Mouse (Mus musculus) embryonic facial prominence, embryonic 11.5 days (tissue): Measurements from ENCODE around the gene Pip4k2b. TPM values are rescaled to one million over a fixed set of nuclear protein-coding genes. Genes with fewer than 3 reads are reported as not detected.
"Not testable (repeated sequence)": the region's sequence is repeated elsewhere in the genome, so short reads cannot be mapped to it uniquely, and the experiment has no call there.

ENCODE experiments used
- ATAC-seq: fragments of 200-750 bp; cut with Nextera tagmentation; replicated peaks from 2 replicates; pipeline ENCODE4 v1.8.0; 2017; ENCODE audit warnings: low read depth; ENCODE audit not compliant: insufficient number of reproducible peaks, low FRiP score, low TSS enrichment
- DNase-seq: peaks from one replicate; pipeline ENCODE4 v3.0.0-alpha.2; 2015; ENCODE audit warnings: low spot score
- H3K27ac ChIP-seq: fragments of 300-500 bp; sonication (generic); replicated peaks from 2 replicates; pipeline ENCODE4 v1.5.1; 2014; ENCODE audit warnings: mild to moderate bottlenecking, low read depth, low read length, control low read depth
- H3K27me3 ChIP-seq: fragments of 300-500 bp; sonication (generic); 2 replicates; pipeline ENCODE4 v1.6.1; 2014; ENCODE audit warnings: mild to moderate bottlenecking, low read length, moderate library complexity, mixed read lengths; ENCODE audit not compliant: control insufficient read depth, insufficient read depth
- H3K36me3 ChIP-seq: fragments of 300-500 bp; sonication (generic); replicated peaks from 2 replicates; pipeline ENCODE4 v1.6.1; 2014; ENCODE audit warnings: low read depth, mild to moderate bottlenecking, low read length, moderate library complexity, mixed read lengths; ENCODE audit not compliant: control insufficient read depth, insufficient read depth
- H3K4me1 ChIP-seq: fragments of 300-500 bp; sonication (generic); 2 replicates; pipeline ENCODE4 v1.6.1; 2014; ENCODE audit warnings: low read length, mixed read lengths; ENCODE audit not compliant: control insufficient read depth, insufficient read depth
- H3K4me2 ChIP-seq: fragments of 300-500 bp; sonication (generic); 2 replicates; pipeline ENCODE4 v1.6.1; 2014; ENCODE audit warnings: low read depth, mild to moderate bottlenecking, control low read depth, low read length, moderate library complexity
- H3K4me3 ChIP-seq: fragments of 300-500 bp; sonication (generic); 2 replicates; pipeline ENCODE4 v1.5.1; 2014; ENCODE audit warnings: low read depth, low read length, control low read depth
- H3K9ac ChIP-seq: fragments of 300-500 bp; sonication (generic); replicated peaks from 2 replicates; pipeline ENCODE4 v1.6.1; 2014; ENCODE audit warnings: mild to moderate bottlenecking, control low read depth, low read length
- H3K9me3 ChIP-seq: fragments of 300-500 bp; sonication (generic); replicated peaks from 2 replicates; pipeline ENCODE4 v1.6.1; 2016; ENCODE audit warnings: mild to moderate bottlenecking, low read length, inconsistent platforms, mixed read lengths; ENCODE audit not compliant: control insufficient read depth
- WGBS: fragments of 180-500 bp; shearing (Covaris S2); extraction: QIAGEN DNeasy Blood & Tissue Kit; methylation state at CpG from one replicate; pipeline ENCODE4 v1.1.7; 2014; 5-methylcytosine and 5-hydroxymethylcytosine counted together
- polyA plus RNA-seq: library from polyadenylated mRNA; unstranded; fragments of >200 nt; fragmentation: Nextera tagmentation; extraction: Ambion mirVana; gene quantifications from 2 replicates; pipeline ENCODE4 v1.2.1, GENCODE M21; 2014

The Pip4k2b gene
- polyA plus RNA-seq, 1 experiment from 2014 or later = 2.8 TPM

GRCm38 (mm10) chr11:97713896-97714295, 30.6 kb downstream of the Pip4k2b start:
- Histone ChIP-seq H3K27ac (no peak overlapping the region), H3K9ac (no peak overlapping the region), H3K27me3 (no peaks in the 10 kb centered on the region), H3K4me1 (no peaks in the 10 kb centered on the region), H3K4me3 (no peak overlapping the region), H3K9me3 (no peaks in the 10 kb centered on the region), H3K4me2 (no peak overlapping the region), H3K36me3 (peaks cover 8% of the 10 kb centered on the region; the same call in 1 of the 2 replicates)
- ATAC-seq = no peak
- 91% methylated on average over 8 of the region's 8 CpGs for WGBS
- no peak for DNase-seq

GRCm38 (mm10) chr11:97712286-97712685, 32.2 kb downstream of the Pip4k2b start:
- Histone ChIP-seq H3K9me3 (no peaks in the 10 kb centered on the region), H3K27ac (no peak overlapping the region), H3K9ac (no peak overlapping the region), H3K4me1 (no peaks in the 10 kb centered on the region), H3K4me2 (no peak overlapping the region), H3K36me3 (peaks cover 8% of the 10 kb centered on the region; the same call in 1 of the 2 replicates), H3K27me3 (no peaks in the 10 kb centered on the region), H3K4me3 (no peak overlapping the region)
- ATAC-seq (no peak), DNase-seq (no peak)
- WGBS = 96% methylated on average over 15 of the region's 15 CpGs

DNA sequence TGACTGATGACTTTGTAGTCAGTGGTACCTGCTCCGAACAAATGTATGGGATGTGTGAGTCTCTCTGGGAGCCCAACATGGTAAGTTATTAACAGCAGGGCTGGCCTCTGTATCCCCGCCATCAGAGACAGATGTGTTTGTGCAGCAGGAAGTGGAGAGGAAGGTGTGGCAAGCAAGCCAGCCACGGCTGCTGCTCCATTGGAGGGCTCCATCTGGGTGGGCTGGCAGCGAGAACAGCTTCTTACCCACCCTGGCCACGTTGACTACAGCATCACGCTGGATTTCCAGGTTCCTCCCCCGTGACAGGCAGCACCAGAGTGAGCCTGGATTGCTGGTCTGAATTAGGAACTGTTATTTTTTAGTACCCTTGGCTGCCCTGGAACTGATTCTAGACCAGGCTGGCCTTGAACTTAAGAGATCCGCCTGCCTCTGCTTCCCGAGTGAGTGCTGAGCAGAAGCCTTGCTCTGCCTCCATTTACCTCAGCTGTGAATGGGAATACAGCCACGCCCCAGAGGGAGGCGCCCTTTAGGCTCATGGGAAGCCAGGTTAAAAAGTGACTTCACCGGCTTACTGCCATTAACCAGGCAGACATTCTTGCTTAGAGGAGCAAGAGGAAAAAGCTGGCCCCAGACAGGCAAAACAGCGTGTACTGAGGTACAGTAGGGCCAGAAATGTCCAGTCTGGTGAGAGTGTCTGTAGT, 33.2 kb downstream of the Pip4k2b start:
- H3K4me1 ChIP-seq = no peaks in the 10 kb centered on the region
- H3K9me3 ChIP-seq = no peaks in the 10 kb centered on the region
- H3K27ac ChIP-seq = no peak overlapping the region
- H3K4me3 ChIP-seq = no peak overlapping the region
- no peaks in the 10 kb centered on the region for H3K27me3 ChIP-seq
- 88% methylated on average over 13 of the region's 13 CpGs for WGBS
- no peak overlapping the region for H3K9ac ChIP-seq
- H3K36me3 ChIP-seq = peaks cover 8% of the 10 kb centered on the region; the same call in 1 of the 2 replicates
- DNase-seq (no peak), ATAC-seq (no peak)
- no peak overlapping the region for H3K4me2 ChIP-seq

DNA sequence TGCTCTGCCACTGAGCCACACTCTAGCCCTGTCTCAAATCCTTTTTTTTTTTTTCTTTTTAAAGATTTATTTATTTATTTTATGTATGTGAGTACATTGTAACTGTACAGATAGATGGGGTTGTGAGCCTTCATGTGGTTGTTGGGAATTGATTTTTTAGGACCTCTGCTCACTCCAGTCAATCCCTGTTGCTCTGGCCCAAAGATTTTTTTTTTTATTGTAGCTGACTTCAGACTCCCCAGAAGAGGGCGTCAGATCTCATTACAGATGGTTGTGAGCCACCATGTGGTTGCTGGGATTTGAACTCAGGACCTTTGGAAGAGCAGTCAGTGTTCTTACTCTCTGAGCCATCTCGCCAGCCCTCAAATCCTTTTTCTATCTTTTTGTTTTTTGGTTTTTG, 34.4 kb downstream of the Pip4k2b start:
- not testable (repeated sequence) for ATAC-seq, H3K27ac ChIP-seq, H3K9me3 ChIP-seq, H3K4me1 ChIP-seq, DNase-seq, H3K9ac ChIP-seq, H3K4me2 ChIP-seq, H3K4me3 ChIP-seq, H3K27me3 ChIP-seq, H3K36me3 ChIP-seq
- WGBS = 84% methylated on average over 2 of the region's 2 CpGs

GRCm38 (mm10) chr11:97703039-97703826, 41.3 kb downstream of the Pip4k2b start, which contains the start of gene Psmb3:
Psmb3 (plus strand) TSS chr11:97703399.
- DNase-seq (peak; percentile 100), ATAC-seq (peak; percentile 83)
- Histone ChIP-seq H3K27ac (peak within 1 kb of the TSS; percentile 54; the same call in 1 of the 2 replicates), H3K9me3 (no peaks in the 10 kb centered on the region), H3K4me2 (peak within 1 kb of the TSS; percentile 75), H3K4me3 (peak within 1 kb of the TSS; percentile 74), H3K4me1 (peaks cover 4% of the 10 kb centered on the region), H3K9ac (peak within 1 kb of the TSS; percentile 70), H3K27me3 (no peaks in the 10 kb centered on the region), H3K36me3 (no peaks in the 10 kb centered on the region; the same call in 1 of the 2 replicates)
- WGBS = under 1% methylated on average over 35 of the region's 35 CpGs

GRCm38 (mm10) chr11:97702393-97702745, 42.1 kb downstream of the Pip4k2b start:
- peak overlapping the region; percentile 54; the same call in 1 of the 2 replicates for H3K27ac ChIP-seq
- no peaks in the 10 kb centered on the region for H3K27me3 ChIP-seq
- peak overlapping the region; percentile 58 for H3K9ac ChIP-seq
- peak overlapping the region; percentile 75 for H3K4me2 ChIP-seq
- peaks cover 8% of the 10 kb centered on the region for H3K4me1 ChIP-seq
- H3K9me3 ChIP-seq = no peaks in the 10 kb centered on the region
- H3K4me3 ChIP-seq = peak overlapping the region; percentile 68
- H3K36me3 ChIP-seq = no peaks in the 10 kb centered on the region; the same call in 1 of the 2 replicates
- under 1% methylated on average over 24 of the region's 24 CpGs for WGBS
- ATAC-seq (no peak), DNase-seq (peak; percentile 89)

- ATAC-seq (no peak), DNase-seq (no peak)
- 58% methylated on average over 15 of the region's 15 CpGs for WGBS
- peak overlapping the region; percentile 94; the same call in 1 of the 2 replicates for H3K4me2 ChIP-seq
- no peaks in the 10 kb centered on the region for H3K36me3 ChIP-seq
- H3K4me1 ChIP-seq = peaks cover 8% of the 10 kb centered on the region
- no peak overlapping the region for H3K27ac ChIP-seq
- no peaks in the 10 kb centered on the region for H3K27me3 ChIP-seq
- H3K4me3 ChIP-seq = peak overlapping the region; percentile 68; the same call in 1 of the 2 replicates
- H3K9ac ChIP-seq = no peak overlapping the region
- H3K9me3 ChIP-seq = no peaks in the 10 kb centered on the region
Observed at GRCm38 (mm10) chr11:97701581-97702392, 42.7 kb downstream of the Pip4k2b start.
